Mouse (Mus musculus): ENCODE measurements around the gene Fosb. TPM values are rescaled to one million over a fixed set of nuclear protein-coding genes. Genes with fewer than 3 reads are reported as not detected.

Fosb gene
- polyA plus RNA-seq, 1 experiment from 2014 or later: 0.15 TPM

- no peaks in the 10 kb centered on the region for H3K4me1 ChIP-seq (ENCODE audit: control insufficient read depth, insufficient read depth, low read length)
- ATAC-seq (ENCODE audit: low read depth) (no peak), DNase-seq (ENCODE audit: low spot score) (no peak)
- H3K9ac ChIP-seq (ENCODE audit: low read depth, low read length): no peak overlapping the region
- H3K36me3 ChIP-seq (ENCODE audit: control insufficient read depth, insufficient read depth, low read length): no peaks in the 10 kb centered on the region
- no peaks in the 10 kb centered on the region for H3K9me3 ChIP-seq (ENCODE audit: control insufficient read depth, low read length)
- peaks cover 36% of the 10 kb centered on the region for H3K27me3 ChIP-seq (replicated peaks; ENCODE audit: control insufficient read depth, insufficient read depth, low read length)
- H3K4me2 ChIP-seq (ENCODE audit: low read depth, low read length): no peak overlapping the region
- H3K4me3 ChIP-seq (ENCODE audit: low read depth, low read length): no peak overlapping the region
- no peak overlapping the region for H3K27ac ChIP-seq (replicated peaks; ENCODE audit: low read depth, low read length)
- 54% methylated on average over 4 of the region's 4 CpGs for WGBS
Observed at GRCm38 (mm10) chr7:19276253-19276652, 33.6 kb downstream of the Fosb start.

- H3K4me2 ChIP-seq (ENCODE audit: low read depth, low read length): peak overlapping the region; percentile 98
- H3K36me3 ChIP-seq (ENCODE audit: control insufficient read depth, insufficient read depth, low read length): peaks cover 7% of the 10 kb centered on the region
- H3K9me3 ChIP-seq (ENCODE audit: control insufficient read depth, low read length): no peaks in the 10 kb centered on the region
- peak overlapping the region; percentile 83 for H3K4me3 ChIP-seq (ENCODE audit: low read depth, low read length)
- H3K9ac ChIP-seq (ENCODE audit: low read depth, low read length): peak overlapping the region; percentile 81
- no peaks in the 10 kb centered on the region for H3K27me3 ChIP-seq (replicated peaks; ENCODE audit: control insufficient read depth, insufficient read depth, low read length)
- peak; percentile 88 for DNase-seq (ENCODE audit: low spot score)
- under 1% methylated on average over 26 of the region's 36 CpGs for WGBS
- peak overlapping the region; percentile 87 for H3K27ac ChIP-seq (replicated peaks; ENCODE audit: low read depth, low read length)
- peaks cover 14% of the 10 kb centered on the region; the same call in 1 of the 2 replicates for H3K4me1 ChIP-seq (ENCODE audit: control insufficient read depth, insufficient read depth, low read length)
- peak; percentile 71 for ATAC-seq (ENCODE audit: low read depth)
Observed at GRCm38 (mm10) chr7:19272173-19272764, 37.6 kb downstream of the Fosb start.

GRCm38 (mm10) chr7:19271238-19272172 lies 38.3 kb downstream of the Fosb start, which contains the start of gene Vasp:
Vasp (minus strand) TSS chr7:19271817.
- peak within 1 kb of the TSS; percentile 83 for H3K4me3 ChIP-seq (ENCODE audit: low read depth, low read length)
- peak within 1 kb of the TSS; percentile 87 for H3K27ac ChIP-seq (replicated peaks; ENCODE audit: low read depth, low read length)
- DNase-seq (ENCODE audit: low spot score) (peak; percentile 94), ATAC-seq (ENCODE audit: low read depth) (peak; percentile 82)
- H3K4me1 ChIP-seq (ENCODE audit: control insufficient read depth, insufficient read depth, low read length): peaks cover 14% of the 10 kb centered on the region; the same call in 1 of the 2 replicates
- H3K9ac ChIP-seq (ENCODE audit: low read depth, low read length): peak within 1 kb of the TSS; percentile 81
- peak within 1 kb of the TSS; percentile 98 for H3K4me2 ChIP-seq (ENCODE audit: low read depth, low read length)
- no peaks in the 10 kb centered on the region for H3K9me3 ChIP-seq (ENCODE audit: control insufficient read depth, low read length)
- WGBS: under 1% methylated on average over 44 of the region's 62 CpGs
- H3K27me3 ChIP-seq (replicated peaks; ENCODE audit: control insufficient read depth, insufficient read depth, low read length): no peaks in the 10 kb centered on the region
- H3K36me3 ChIP-seq (ENCODE audit: control insufficient read depth, insufficient read depth, low read length): peaks cover 8% of the 10 kb centered on the region

- Histone ChIP-seq H3K4me1 (ENCODE audit: control insufficient read depth, insufficient read depth, low read length) (peaks cover 14% of the 10 kb centered on the region; the same call in 1 of the 2 replicates), H3K36me3 (ENCODE audit: control insufficient read depth, insufficient read depth, low read length) (peaks cover 14% of the 10 kb centered on the region), H3K27ac (replicated peaks; ENCODE audit: low read depth, low read length) (peak overlapping the region; percentile 87), H3K4me3 (ENCODE audit: low read depth, low read length) (peak overlapping the region; percentile 83), H3K27me3 (replicated peaks; ENCODE audit: control insufficient read depth, insufficient read depth, low read length) (no peaks in the 10 kb centered on the region), H3K9me3 (ENCODE audit: control insufficient read depth, low read length) (no peaks in the 10 kb centered on the region), H3K9ac (ENCODE audit: low read depth, low read length) (peak overlapping the region; percentile 81), H3K4me2 (ENCODE audit: low read depth, low read length) (peak overlapping the region; percentile 98)
- under 1% methylated on average over 17 of the region's 21 CpGs for WGBS
- DNase-seq (ENCODE audit: low spot score) (peak; percentile 49), ATAC-seq (ENCODE audit: low read depth) (no peak)
Observed at GRCm38 (mm10) chr7:19270509-19271237, 39.2 kb downstream of the Fosb start.

GRCm38 (mm10) chr7:19269721-19270441 lies 40.0 kb downstream of the Fosb start:
- peak overlapping the region; percentile 83 for H3K4me3 ChIP-seq (ENCODE audit: low read depth, low read length)
- no peaks in the 10 kb centered on the region for H3K27me3 ChIP-seq (replicated peaks; ENCODE audit: control insufficient read depth, insufficient read depth, low read length)
- 0% methylated on average over 2 of the region's 19 CpGs for WGBS
- peak overlapping the region; percentile 81 for H3K9ac ChIP-seq (ENCODE audit: low read depth, low read length)
- DNase-seq (ENCODE audit: low spot score): peak; percentile 75
- peak overlapping the region; percentile 98 for H3K4me2 ChIP-seq (ENCODE audit: low read depth, low read length)
- peak overlapping the region; percentile 87 for H3K27ac ChIP-seq (replicated peaks; ENCODE audit: low read depth, low read length)
- peaks cover 14% of the 10 kb centered on the region; the same call in 1 of the 2 replicates for H3K4me1 ChIP-seq (ENCODE audit: control insufficient read depth, insufficient read depth, low read length)
- no peaks in the 10 kb centered on the region for H3K9me3 ChIP-seq (ENCODE audit: control insufficient read depth, low read length)
- peak; percentile 34; the same call in 1 of the 2 replicates for ATAC-seq (ENCODE audit: low read depth)
- peaks cover 16% of the 10 kb centered on the region for H3K36me3 ChIP-seq (ENCODE audit: control insufficient read depth, insufficient read depth, low read length)

- peaks cover 24% of the 10 kb centered on the region for H3K36me3 ChIP-seq (ENCODE audit: control insufficient read depth, insufficient read depth, low read length)
- H3K27ac ChIP-seq (replicated peaks; ENCODE audit: low read depth, low read length): peak overlapping the region; percentile 87
- no peak for ATAC-seq (ENCODE audit: low read depth)
- H3K4me2 ChIP-seq (ENCODE audit: low read depth, low read length): peak overlapping the region; percentile 98
- no peaks in the 10 kb centered on the region for H3K9me3 ChIP-seq (ENCODE audit: control insufficient read depth, low read length)
- peak overlapping the region; percentile 83 for H3K4me3 ChIP-seq (ENCODE audit: low read depth, low read length)
- no peaks in the 10 kb centered on the region for H3K27me3 ChIP-seq (replicated peaks; ENCODE audit: control insufficient read depth, insufficient read depth, low read length)
- peak overlapping the region; percentile 81 for H3K9ac ChIP-seq (ENCODE audit: low read depth, low read length)
- DNase-seq (ENCODE audit: low spot score): no peak
- peaks cover 14% of the 10 kb centered on the region; the same call in 1 of the 2 replicates for H3K4me1 ChIP-seq (ENCODE audit: control insufficient read depth, insufficient read depth, low read length)
- WGBS: 29% methylated on average over 10 of the region's 10 CpGs
Observed at GRCm38 (mm10) chr7:19268993-19269681, 40.7 kb downstream of the Fosb start.

- ATAC-seq (ENCODE audit: low read depth): no peak
- 62% methylated on average over 10 of the region's 10 CpGs for WGBS
- no peak overlapping the region for H3K27ac ChIP-seq (replicated peaks; ENCODE audit: low read depth, low read length)
- H3K36me3 ChIP-seq (ENCODE audit: control insufficient read depth, insufficient read depth, low read length): peaks cover 44% of the 10 kb centered on the region
- no peak overlapping the region for H3K4me3 ChIP-seq (ENCODE audit: low read depth, low read length)
- no peak overlapping the region for H3K4me2 ChIP-seq (ENCODE audit: low read depth, low read length)
- no peak for DNase-seq (ENCODE audit: low spot score)
- peaks cover 14% of the 10 kb centered on the region; the same call in 1 of the 2 replicates for H3K4me1 ChIP-seq (ENCODE audit: control insufficient read depth, insufficient read depth, low read length)
- no peaks in the 10 kb centered on the region for H3K9me3 ChIP-seq (ENCODE audit: control insufficient read depth, low read length)
- H3K9ac ChIP-seq (ENCODE audit: low read depth, low read length): no peak overlapping the region
- no peaks in the 10 kb centered on the region for H3K27me3 ChIP-seq (replicated peaks; ENCODE audit: control insufficient read depth, insufficient read depth, low read length)
Observed at GRCm38 (mm10) chr7:19267051-19267450, 42.8 kb downstream of the Fosb start.
